Mouse (Mus musculus): ENCODE results near the gene Tmem185a. TPM values are rescaled to one million over a fixed set of nuclear protein-coding genes. Genes with fewer than 3 reads are reported as not detected.
"Not testable (repeated sequence)": the region's sequence is repeated elsewhere in the genome, so short reads cannot be mapped to it uniquely, and the experiment has no call there.

Gene Tmem185a
- polyA plus RNA-seq (2015; fragmentation: Nextera tagmentation; extraction: Ambion mirVana) = 47.3 and 48.5 TPM in 2 replicates

DNA sequence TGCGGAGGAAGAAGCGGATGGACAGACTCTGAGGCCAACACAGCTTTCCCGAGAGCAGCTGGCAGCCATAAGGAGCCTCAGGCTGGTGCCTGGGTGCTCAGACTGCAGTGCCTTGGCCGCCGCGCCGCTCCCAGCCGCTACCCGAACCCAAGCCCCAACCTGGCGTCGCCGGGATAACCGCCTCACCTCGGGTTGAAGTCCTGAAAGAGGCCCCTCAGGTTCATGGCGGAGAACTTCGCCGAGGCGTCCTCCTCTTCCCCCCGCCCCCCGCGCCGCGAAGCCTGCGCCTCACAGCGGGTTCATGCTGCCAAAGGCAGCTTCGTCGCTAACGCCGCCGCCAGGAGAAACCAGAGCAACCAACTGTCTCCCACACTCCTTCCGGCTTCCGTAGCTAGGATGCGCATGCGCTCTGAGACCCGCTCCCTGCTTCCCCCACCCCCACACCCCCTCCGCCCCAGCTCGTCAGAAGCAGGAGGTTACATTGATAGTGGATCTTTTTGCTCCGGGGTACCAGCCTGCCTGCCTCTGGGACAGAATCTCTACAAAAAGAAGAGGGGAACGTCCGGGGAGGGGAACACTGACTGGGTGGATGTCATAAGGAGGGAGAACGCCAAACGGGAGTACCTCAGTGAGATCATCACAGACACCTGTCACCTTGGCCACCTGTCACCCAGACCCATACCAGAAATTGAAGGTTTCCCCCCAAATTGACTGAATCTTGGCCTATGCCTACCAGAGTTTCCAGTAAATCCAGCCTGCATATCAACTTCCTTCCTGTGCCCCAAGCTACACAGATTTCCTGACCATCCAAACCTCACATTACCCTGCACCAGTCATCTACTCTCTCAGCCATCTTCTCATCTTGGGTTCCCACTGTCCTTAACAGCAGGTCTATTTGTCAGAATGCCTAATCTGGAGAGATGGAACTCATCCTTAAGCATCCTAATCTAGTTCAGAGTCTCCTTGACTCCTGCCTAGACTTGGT lies at the start of gene Tmem185a:
Tmem185a (minus strand) TSS at position 389 of the 985 bp plus-strand sequence.
- Histone ChIP-seq H3K9me3 (no peaks in the 10 kb centered on the region), H3K4me1 (replicated peaks) (peaks cover 9% of the 10 kb centered on the region; the same call in 1 of the 2 replicates), H3K4me2 (peak within 1 kb of the TSS; percentile 58), H3K9ac (peak within 1 kb of the TSS; percentile 63), H3K27ac (replicated peaks) (peak within 1 kb of the TSS; percentile 87), H3K4me3 (peak within 1 kb of the TSS; percentile 59), H3K27me3 (no peaks in the 10 kb centered on the region), H3K36me3 (no peaks in the 10 kb centered on the region)
- peak; percentile 95 for ATAC-seq (ENCODE audit: low FRiP score, low read depth)
- WGBS = 21% methylated on average over 39 of the region's 42 CpGs

- H3K9me3 ChIP-seq; ATAC-seq (ENCODE audit: low FRiP score, low read depth); H3K27ac ChIP-seq (replicated peaks); H3K27me3 ChIP-seq; H3K9ac ChIP-seq; H3K4me2 ChIP-seq; H3K4me1 ChIP-seq (replicated peaks); H3K36me3 ChIP-seq; H3K4me3 ChIP-seq: not testable (repeated sequence)
- 75% methylated on average over 3 of the region's 3 CpGs for WGBS
Observed at GRCm38 (mm10) chrX:70514413-70514812, 37.4 kb upstream of the Tmem185a start.

GRCm38 (mm10) chrX:70487328-70487727 lies 10.3 kb upstream of the Tmem185a start:
- not testable (repeated sequence) for H3K27ac ChIP-seq (replicated peaks); ATAC-seq (ENCODE audit: low FRiP score, low read depth); H3K27me3 ChIP-seq; H3K4me3 ChIP-seq; H3K4me2 ChIP-seq; H3K9me3 ChIP-seq; H3K9ac ChIP-seq; H3K36me3 ChIP-seq; H3K4me1 ChIP-seq (replicated peaks)
- no CpG with 5 or more reads among the region's 1 CpGs for WGBS

DNA sequence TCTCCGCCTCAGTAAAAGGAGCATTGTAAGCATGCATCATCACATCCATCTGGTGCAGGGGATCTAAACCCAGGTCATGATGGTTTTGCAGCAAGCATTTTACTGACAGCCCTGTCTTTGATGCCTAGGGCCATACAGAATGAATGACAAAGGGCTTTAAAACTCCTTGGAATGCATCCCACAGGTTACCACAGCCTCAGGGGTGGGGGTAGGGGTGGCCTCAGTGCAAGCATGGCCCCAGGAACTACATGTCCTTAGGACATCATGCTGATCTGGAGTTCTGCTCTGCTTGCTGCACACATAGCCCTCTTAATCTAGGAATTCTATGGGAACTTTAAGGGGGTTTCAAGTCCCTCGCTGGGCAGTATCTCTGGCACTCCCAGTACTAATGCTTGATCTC lies 5.2 kb upstream of the Tmem185a start:
- H3K27ac ChIP-seq (replicated peaks) = no peak overlapping the region
- 52% methylated on average over 2 of the region's 2 CpGs for WGBS
- ATAC-seq (ENCODE audit: low FRiP score, low read depth) = no peak

DNA sequence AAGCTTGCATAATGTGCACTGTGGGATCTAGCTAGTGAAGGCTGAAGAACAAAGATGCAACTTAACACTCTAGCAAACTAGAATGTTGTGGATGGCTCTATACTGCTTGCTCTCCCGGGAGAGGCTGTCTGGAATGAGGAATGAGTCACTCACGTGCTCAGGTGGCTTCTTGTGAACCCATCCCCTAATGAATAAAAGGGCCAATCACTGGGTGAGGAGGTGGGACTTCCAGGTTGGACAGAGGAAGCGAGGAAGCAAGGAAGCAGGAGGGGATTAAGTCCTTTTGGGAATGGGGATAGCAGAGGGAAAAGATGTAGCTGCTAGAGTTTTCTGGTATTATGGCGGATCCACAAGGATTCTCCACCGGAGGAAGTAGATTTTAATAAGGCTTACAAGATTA lies 1.7 kb upstream of the Tmem185a start:
- Histone ChIP-seq H3K4me1 (replicated peaks) (peaks cover 9% of the 10 kb centered on the region; the same call in 1 of the 2 replicates), H3K27ac (replicated peaks) (no peak overlapping the region), H3K27me3 (no peaks in the 10 kb centered on the region), H3K4me2 (no peak overlapping the region), H3K9me3 (no peaks in the 10 kb centered on the region), H3K36me3 (no peaks in the 10 kb centered on the region), H3K9ac (no peak overlapping the region), H3K4me3 (no peak overlapping the region)
- no peak for ATAC-seq (ENCODE audit: low FRiP score, low read depth)
- 71% methylated on average over 5 of the region's 5 CpGs for WGBS

More for the DNA sequence above, 5.2 kb upstream of the Tmem185a start:
- Histone ChIP-seq H3K9ac (no peak overlapping the region), H3K9me3 (no peaks in the 10 kb centered on the region), H3K36me3 (no peaks in the 10 kb centered on the region), H3K4me1 (replicated peaks) (no peaks in the 10 kb centered on the region), H3K27me3 (no peaks in the 10 kb centered on the region), H3K4me2 (no peak overlapping the region), H3K4me3 (no peak overlapping the region)

DNA sequence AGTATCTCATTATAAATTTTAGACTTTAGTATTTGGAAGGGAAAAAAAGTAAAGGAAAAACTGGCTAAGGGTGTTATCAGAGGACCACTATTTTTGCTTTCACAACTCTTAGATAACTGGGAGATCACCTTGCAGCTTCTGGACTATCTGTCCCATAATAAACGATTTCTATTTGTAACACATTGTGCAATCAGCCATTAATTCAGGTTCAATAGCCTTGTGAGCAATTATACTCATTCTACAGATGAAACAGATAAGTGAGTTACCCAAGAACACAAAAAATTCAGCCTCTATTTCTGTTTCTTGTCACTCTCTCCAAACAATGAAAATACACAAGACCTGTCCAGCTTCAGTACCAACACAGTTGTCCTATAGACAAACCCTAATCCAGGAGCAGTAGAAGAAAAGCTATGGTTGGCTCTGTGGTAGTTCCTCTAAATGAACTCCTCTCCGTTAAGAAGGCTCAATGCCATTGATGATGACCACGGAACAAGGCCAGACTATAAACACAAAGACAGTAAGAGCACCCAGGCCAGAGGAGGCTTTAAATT lies 1.7 kb downstream of the Tmem185a start:
- peaks cover 9% of the 10 kb centered on the region; the same call in 1 of the 2 replicates for H3K4me1 ChIP-seq (replicated peaks)
- H3K27ac ChIP-seq (replicated peaks) = no peak overlapping the region
- H3K4me3 ChIP-seq = peak overlapping the region; percentile 59
- no peaks in the 10 kb centered on the region for H3K9me3 ChIP-seq
- 78% methylated on average over 3 of the region's 3 CpGs for WGBS
- no peak for ATAC-seq (ENCODE audit: low FRiP score, low read depth)
- no peak overlapping the region for H3K9ac ChIP-seq
- no peaks in the 10 kb centered on the region for H3K27me3 ChIP-seq
- peak overlapping the region; percentile 58 for H3K4me2 ChIP-seq
- no peaks in the 10 kb centered on the region for H3K36me3 ChIP-seq

DNA sequence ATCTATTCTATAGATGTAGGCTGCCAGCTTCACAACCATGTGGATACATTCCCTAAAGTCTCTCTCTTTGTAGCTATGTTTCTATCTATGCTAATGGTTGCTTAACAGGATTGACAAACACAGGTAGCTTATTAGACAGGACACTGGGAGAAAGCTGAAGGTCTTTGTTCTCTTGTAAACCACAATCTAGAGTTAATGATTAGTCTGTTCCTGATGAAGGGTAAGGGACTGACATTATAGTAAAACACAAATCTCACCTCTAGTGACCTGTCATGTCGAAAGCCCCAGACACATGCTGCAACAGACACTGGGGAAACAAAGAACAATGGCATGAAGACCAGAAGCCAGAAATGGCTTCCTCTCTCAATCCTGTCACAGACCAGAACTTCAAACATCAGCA lies 10.1 kb downstream of the Tmem185a start:
- Histone ChIP-seq H3K9me3 (no peaks in the 10 kb centered on the region), H3K4me2 (no peak overlapping the region), H3K4me1 (replicated peaks) (no peaks in the 10 kb centered on the region), H3K4me3 (no peak overlapping the region), H3K27me3 (no peaks in the 10 kb centered on the region), H3K36me3 (0 out of 2 replicates have a peak, but pooled peaks cover 6% of the 10 kb centered on the region), H3K9ac (no peak overlapping the region), H3K27ac (replicated peaks) (no peak overlapping the region)
- 55% methylated on average over 1 of the region's 1 CpGs for WGBS
- no peak for ATAC-seq (ENCODE audit: low FRiP score, low read depth)

- Histone ChIP-seq H3K27ac (replicated peaks) (no peak overlapping the region), H3K9me3 (no peaks in the 10 kb centered on the region), H3K27me3 (no peaks in the 10 kb centered on the region), H3K36me3 (0 out of 2 replicates have a peak, but pooled peaks cover 6% of the 10 kb centered on the region), H3K9ac (no peak overlapping the region), H3K4me2 (no peak overlapping the region), H3K4me1 (replicated peaks) (no peaks in the 10 kb centered on the region), H3K4me3 (no peak overlapping the region)
- WGBS = 79% methylated on average over 2 of the region's 2 CpGs
- no peak for ATAC-seq (ENCODE audit: low FRiP score, low read depth)
Observed at GRCm38 (mm10) chrX:70465489-70465888, 11.5 kb downstream of the Tmem185a start.

DNA sequence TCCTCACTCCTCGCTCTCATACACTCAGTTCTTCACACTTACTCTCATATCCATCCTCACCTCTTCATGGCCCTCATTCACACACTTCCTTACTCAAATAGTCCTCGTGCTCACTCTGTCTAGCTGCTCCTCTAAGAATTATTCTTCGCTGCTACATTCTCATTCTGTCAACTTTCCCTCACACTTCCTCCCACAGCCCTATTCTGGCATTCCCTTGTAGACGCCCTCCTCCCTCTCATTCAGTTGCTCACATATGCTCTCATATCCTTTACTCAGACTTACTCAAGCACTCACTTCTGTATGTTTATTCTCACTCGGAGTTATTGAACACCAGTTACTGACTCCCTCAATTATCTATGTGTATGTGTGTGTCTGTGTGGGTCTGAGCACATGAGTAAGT lies 13.4 kb downstream of the Tmem185a start:
- H3K27me3 ChIP-seq = no peaks in the 10 kb centered on the region
- 0 out of 2 replicates have a peak, but pooled peaks cover 6% of the 10 kb centered on the region for H3K36me3 ChIP-seq
- no peak overlapping the region for H3K27ac ChIP-seq (replicated peaks)
- no peak for ATAC-seq (ENCODE audit: low FRiP score, low read depth)
- no peak overlapping the region for H3K4me2 ChIP-seq
- no peak overlapping the region for H3K4me3 ChIP-seq
- H3K4me1 ChIP-seq (replicated peaks) = no peaks in the 10 kb centered on the region
- H3K9me3 ChIP-seq = no peaks in the 10 kb centered on the region
- H3K9ac ChIP-seq = no peak overlapping the region
- WGBS = 91% methylated on average over 5 of the region's 5 CpGs

- WGBS = no CpG with 5 or more reads among the region's 1 CpGs
Observed at GRCm38 (mm10) chrX:70452359-70452758, 24.6 kb downstream of the Tmem185a start.

DNA sequence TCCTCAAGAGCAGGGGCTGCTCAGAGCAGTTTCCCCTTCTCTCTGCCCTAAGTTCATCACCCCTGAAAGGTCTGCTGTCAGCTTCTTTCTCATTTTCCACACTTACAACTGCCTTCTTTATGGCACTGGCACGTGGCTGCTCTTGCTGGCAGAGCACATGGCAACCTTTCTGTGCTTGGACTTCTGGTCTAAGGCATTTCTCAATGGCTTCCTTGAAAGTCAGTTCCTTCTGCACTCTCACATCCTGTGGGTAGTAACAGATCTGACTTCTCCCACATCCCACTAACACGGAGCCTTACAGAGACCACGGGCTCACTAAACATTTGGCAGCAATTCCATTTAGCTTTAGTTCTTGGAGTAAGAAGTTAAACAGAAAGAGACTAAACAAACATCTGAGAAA lies 51.5 kb downstream of the Tmem185a start:
- not testable (repeated sequence) for ATAC-seq (ENCODE audit: low FRiP score, low read depth); H3K36me3 ChIP-seq; H3K4me3 ChIP-seq; H3K9me3 ChIP-seq; H3K4me1 ChIP-seq (replicated peaks); H3K27me3 ChIP-seq; H3K9ac ChIP-seq; H3K27ac ChIP-seq (replicated peaks); H3K4me2 ChIP-seq
- WGBS = 81% methylated on average over 3 of the region's 3 CpGs

More at GRCm38 (mm10) chrX:70452359-70452758, 24.6 kb downstream of the Tmem185a start:
- not testable (repeated sequence) for H3K9me3 ChIP-seq; H3K4me3 ChIP-seq; H3K27me3 ChIP-seq; H3K4me2 ChIP-seq; H3K9ac ChIP-seq; H3K36me3 ChIP-seq; H3K27ac ChIP-seq (replicated peaks); ATAC-seq (ENCODE audit: low FRiP score, low read depth); H3K4me1 ChIP-seq (replicated peaks)

All from hindbrain, embryonic 15.5 days (tissue).